Mouse (Mus musculus): ENCODE measurements at regions not wholly inside any gene's neighbourhood (a gene's known extent, or its start where the extent isn't known, plus 50 kb on each side); places are given as distances from the start of the nearest gene placed in this dataset.

DNA sequence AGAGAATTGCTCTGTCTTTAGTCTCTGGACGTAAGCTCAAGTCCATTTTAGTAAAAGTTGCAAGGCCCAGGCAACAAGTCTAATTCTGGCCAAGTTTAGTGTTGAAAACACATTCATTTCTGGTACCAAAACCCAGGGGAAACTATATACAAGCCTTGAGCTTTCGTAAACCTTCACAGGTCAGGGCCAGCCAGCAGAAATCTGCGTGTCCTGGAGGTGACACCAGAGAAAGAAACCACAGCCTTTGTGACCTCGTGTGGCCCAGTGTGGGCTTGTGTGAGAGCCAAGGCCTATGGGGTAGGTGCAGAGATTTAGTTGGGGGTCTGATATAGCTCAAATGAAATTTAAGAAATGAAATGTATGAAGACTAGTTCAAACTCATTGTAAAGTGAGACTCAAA is 69.6 kb upstream of the 1700021F07Rik start:
- TF ChIP-seq CTCF (conservative IDR thresholded peaks at IDR 0.05; ENCODE audit: low read length) (no peak), POU5F1 (IDR thresholded peaks at IDR 0.05; ENCODE audit: borderline replicate concordance, low read length) (no peak)

Data from E14TG2a.4 (cell line).